Mouse (Mus musculus) lung, postnatal 36 days (tissue): ENCODE data around the gene Cfdp1.

Experiments used
- DNase-seq: peaks from one replicate; pipeline ENCODE4 v3.0.0; 2022; ENCODE audit warnings: mixed read lengths

Cfdp1 gene

DNA sequence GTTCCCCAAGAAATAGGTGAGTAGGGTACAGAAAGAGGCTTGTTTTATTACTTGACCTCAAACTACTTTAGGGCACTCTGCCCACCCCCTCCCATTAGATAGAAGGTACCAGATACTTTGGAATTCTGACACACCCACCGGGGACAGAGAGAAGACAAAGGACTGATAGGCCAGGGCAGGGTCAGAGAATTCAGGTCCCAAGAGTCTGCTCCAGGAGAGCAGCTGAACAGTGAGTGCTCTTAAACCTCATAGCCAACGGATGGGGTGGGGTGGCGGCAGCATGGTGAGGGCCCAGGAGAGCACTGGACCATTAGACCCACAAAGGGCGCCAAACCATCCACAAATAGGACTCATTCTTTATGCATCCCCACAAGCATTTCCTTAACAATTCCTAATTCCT lies 88.5 kb downstream of the Cfdp1 start:
- no peak for DNase-seq

DNA sequence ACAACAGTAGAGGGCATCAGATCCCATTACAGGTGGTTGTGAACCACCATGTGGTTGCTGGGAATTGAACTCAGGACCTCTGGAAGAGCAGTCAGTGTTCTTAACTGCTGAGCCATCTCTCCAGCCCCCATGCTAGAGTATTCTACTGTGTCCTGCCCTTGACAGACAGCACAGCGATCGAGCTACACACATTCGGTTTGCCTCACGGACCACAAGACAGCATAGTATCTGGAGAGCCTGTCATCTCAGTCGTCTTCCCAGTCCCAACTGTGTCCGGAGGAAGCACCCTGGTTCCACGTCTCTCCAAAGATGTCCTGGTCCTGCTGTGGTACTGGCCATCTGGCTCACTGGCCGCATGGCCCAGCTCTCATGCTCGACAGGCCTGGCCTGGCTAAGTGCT lies 89.0 kb downstream of the Cfdp1 start:
- DNase-seq: no peak

DNA sequence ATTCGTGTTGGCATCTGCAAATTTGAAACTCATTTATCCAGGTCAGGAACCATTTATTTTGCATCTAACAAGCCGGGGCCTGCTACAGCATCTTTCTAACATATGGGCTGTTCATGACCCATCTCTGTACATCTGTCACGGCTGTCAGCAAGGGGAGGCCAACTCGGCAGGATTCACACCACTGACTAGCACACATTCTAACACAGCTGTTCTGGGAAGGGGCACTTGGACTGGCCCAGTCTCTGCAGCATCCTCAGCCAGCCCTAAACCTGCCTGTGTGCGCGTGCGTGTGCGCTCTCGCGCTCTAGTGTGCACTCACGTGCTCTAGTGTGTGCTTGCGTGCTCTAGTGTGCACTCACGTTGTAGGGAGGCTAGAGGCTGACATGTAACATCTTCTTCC lies 93.4 kb downstream of the Cfdp1 start:
- DNase-seq: no peak

DNA sequence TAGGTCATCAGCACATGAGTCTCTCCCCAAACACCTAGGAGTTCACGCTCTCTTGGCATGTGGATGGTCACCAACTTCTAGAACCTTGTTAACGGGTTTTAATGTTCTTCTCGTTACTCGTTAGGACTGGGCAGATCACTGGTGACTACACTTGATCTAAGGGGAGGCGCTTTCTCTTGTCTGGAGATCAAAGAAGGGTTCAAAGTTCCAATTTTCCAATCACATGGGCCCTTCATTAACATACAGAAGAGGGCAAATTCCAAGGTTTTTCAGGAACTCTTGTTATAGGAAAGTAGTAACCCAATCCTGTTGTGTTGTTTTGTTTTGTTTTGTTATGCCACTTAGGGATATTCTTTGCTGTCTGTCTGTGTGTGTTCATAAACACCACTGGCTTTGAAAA lies 95.3 kb downstream of the Cfdp1 start:
- no peak for DNase-seq

DNA sequence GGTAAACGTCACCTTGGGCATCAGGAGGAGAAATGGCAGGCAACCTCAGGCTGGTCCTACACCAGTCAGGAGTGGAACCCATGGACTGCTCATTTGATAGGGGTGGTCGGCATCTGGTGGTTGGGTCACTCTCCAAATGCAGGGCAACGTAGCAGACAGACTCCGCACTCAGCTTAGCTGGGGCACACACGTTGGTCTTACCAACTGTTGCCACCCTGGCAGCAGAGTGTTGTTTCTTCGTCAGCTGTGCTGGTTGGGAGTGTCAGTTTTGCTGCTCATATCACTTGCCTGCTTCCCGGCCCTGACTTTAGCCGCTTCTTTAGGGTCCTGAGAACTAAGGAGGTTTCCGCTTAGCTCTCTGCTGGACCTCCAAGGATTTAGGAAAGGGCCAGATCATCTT lies 96.5 kb downstream of the Cfdp1 start:
- no peak for DNase-seq

DNA sequence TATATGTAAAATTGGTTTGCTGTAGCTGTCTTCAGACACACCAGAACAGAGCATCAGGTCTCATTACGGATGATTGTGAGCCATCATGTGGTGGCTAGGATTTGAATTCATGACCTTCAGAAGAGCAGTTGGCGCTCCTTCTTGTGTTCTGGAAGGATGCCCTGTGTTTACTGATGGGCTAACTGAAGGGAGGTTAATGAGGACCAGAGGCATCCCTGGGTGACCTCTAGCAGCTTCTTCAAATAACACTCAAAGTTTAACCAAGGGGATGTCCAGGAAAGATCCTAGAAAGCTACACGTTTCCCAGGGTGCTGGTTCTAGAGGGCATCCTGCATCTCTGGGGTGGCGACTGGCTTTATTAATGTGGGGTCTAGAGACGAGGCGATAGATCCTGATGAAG lies 99.4 kb downstream of the Cfdp1 start:
- DNase-seq: no peak

DNA sequence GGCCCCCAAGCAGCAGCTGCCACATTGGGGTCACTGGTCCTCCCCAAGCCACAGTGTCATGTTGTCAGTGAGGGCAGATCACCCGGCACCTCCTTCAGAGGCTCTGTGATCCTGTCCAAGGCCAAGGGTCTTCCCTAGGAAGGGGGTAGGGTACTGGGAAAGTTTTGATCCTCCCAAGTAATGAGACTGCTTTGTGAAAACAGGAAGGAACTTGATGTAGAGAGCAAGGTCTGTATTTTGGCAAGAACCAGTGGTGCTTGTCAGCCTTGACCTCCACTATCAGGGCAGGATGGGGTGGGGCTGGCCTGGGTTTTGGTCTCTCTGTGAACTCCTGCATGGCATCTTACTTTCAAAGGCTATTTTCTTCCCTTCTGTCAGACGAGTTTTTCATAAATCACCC lies 100.0 kb downstream of the Cfdp1 start:
- DNase-seq: no peak

DNA sequence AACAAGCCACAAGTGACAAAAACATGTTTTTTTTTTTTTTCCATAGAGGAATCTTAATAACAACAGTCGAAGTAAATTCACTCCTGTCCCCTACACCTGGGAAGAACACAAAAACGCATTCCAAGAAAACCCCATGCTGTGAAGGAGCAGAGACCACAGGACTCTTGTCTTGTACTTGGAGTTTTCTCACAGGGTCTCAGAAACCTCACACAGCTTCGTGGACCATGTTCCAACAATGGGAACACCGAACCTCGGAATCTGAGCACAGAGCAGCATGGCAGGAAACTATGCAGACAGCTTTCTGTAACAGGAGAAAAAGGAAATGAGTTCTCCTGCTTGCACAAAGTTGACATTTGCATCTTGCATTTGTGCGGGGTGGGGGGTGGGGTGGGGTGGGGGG lies 105.3 kb downstream of the Cfdp1 start:
- DNase-seq: no peak

DNA sequence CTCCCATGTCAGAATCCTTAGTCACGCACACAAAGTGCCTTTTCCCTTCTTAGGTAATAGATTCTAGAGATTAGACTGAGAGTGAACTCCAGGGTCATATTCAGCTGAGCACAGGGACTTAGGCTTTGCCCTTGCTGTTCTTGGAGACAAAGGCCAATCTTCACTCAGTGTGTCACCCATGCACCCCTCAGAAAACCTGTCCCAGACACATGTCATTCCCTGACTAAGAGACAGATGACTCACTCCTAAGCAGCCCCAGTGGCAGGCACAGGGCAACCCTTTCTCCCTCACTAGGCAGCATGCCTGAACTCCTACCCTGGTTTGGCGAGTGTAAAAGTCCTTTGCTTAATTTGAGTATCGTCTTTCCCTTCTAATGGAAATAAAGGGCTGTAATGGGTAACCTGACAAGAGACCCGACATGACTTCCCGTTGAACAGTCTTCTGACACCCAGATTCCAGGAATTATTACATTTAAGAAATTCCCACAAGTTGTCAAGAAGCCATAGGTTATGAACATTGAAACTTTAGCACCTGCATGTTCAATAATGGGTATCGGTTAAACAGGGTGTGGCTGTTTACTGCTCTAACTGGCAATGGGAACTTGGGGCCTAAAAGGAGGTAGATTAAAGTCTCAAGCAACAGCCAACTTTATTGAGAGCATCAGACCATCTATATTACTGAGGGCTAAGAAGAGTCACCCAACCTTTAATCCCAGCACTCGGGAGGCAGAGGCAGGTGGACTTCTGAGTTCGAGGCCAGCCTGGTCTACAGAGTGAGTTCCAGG lies 106.0 kb downstream of the Cfdp1 start:
- DNase-seq: no peak

DNA sequence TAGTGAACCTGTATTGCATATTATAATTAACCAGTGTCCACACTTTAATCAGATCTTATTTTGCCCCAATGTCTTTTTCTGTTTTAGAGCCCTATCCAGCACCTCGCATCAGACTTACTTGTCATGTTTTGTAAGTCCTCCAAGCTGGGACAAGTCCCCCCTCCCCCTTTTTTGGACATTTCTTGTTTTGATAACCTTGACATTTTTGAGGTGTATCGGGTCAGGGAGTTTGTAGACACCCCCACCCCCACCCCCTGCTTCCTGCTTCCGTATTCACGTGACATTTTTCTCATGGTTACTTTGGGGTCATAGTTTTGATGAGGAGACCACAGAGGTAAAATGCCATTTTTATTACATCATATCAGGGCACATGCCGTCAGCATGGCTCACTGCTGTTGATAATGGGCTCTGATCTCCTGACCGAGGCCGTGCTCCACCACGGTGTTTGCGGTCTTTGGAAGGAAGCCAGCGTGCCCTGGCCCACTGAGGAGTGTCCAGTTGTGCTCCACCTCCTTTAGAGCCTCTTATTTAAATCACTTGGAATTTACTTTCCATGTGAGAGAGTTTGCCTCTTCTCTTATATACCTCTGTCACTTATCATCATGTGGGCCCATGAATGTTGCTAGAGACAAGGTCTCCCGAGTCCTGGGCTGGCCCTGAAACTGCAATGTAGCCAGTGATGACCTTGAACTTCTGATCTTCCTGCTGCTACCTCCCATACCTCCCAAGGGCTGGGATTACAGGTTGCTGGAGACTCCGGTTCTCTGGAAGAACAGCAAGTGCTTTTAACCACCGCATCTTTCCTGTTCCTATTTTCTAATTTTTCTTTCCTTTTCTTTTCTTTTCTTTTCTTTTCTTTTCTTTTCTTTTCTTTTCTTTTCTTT lies 107.3 kb downstream of the Cfdp1 start:
- DNase-seq: no peak

DNA sequence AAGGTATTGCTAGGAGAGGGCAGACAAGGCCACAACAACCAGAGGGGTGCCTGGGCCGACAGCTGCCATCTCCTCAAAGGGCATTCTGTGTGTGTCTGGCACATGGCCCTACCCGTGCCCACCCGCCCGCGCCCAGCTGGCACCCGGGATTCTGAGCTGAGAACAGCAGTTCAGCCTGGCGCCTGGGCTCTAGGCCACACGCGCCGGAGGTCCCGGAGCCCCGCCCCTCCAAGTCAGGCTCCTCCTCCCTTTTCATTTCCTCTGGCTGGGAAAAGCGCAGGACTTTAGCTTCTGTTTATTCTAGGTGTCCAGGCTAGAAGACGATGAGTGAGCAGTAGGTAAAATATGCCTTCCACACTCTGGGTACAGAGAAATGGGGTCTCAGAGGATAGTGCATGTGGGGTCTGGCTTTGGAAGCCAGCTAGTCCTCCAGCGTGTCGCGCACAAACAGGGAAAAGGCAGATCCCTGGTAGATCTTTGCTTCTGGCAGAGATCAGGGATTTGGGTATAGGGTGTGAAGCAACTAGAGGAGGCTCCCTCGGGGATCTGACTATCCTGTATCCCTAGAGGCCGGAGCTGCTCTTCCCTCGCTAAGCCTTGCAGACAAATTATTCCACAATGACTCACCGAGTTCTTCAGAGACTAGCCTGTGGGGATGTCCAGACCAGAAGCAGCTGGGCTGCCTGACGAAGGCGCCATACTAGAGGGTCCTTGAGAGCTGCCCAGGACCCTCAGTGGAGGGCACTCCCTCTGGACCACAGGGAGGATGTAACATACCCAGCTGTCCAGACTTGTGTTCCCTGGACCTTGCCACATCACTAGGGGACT lies 108.3 kb downstream of the Cfdp1 start:
- DNase-seq: peak; percentile 90

DNA sequence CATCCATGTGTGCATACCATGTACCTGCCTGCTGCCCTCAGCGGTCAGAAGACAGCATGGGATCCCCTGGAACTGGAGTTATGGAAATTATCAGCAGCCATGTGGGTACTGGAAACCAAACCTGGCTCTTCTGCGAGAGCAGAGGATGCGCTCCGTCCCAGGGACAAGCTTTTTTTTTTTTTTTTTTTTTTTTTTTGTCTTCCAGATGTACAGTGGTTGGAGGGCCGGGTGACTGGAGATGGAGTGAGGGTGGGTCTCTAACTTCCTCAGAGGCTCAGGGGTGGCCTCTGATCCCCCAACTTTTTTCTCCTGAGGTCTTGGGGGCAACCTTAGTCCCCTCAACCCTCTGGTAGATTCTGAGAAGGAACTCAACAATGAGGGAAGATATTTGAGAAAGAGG lies 109.0 kb downstream of the Cfdp1 start:
- no peak for DNase-seq

DNA sequence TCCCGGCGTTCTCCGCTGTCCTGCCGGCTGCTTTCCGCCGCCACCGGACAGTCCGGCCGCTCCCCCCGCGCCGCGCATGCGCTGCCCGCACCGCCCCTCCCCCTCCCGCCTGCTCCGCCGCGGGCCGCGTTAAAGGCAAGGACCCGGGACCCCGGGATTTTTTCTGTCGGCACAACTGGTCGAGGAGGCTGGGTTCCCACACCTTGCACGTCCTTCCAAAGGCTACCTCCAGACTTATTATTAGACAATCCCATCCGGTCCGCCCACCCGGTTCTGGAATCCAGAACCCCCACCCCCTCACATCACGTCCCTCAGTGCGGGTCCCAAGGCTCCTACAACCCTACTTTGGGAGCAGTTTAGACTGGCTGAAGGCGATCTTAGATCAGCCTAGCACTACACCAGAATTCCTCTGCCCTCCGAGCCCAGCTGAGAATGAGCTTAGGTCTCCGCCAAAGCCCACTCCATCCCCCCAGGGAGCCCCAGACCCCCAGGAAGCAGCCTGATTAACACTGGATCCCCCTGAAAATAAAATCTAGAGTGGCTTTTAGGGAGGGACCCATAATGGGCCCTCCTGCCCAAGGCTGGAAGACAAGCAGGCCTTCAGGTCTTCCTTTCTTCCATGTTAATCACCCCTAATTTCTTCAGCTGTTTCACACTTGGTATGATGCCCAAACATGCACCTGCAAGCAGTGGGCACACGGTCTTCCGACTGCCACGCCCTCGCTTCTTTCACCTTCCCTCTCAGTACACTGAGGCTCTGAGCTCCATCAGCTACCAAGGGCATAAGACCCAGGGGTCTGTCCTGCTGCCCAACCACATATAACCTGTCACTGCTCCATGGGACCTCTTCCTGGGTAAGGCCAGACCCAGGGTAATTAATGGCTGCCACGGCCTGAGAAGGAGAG lies 110.0 kb downstream of the Cfdp1 start, which contains the start of gene Bcar1:
Gene Bcar1 (minus strand): TSS at position 18 of the 905 bp plus-strand sequence.
- DNase-seq: peak; percentile 77

DNA sequence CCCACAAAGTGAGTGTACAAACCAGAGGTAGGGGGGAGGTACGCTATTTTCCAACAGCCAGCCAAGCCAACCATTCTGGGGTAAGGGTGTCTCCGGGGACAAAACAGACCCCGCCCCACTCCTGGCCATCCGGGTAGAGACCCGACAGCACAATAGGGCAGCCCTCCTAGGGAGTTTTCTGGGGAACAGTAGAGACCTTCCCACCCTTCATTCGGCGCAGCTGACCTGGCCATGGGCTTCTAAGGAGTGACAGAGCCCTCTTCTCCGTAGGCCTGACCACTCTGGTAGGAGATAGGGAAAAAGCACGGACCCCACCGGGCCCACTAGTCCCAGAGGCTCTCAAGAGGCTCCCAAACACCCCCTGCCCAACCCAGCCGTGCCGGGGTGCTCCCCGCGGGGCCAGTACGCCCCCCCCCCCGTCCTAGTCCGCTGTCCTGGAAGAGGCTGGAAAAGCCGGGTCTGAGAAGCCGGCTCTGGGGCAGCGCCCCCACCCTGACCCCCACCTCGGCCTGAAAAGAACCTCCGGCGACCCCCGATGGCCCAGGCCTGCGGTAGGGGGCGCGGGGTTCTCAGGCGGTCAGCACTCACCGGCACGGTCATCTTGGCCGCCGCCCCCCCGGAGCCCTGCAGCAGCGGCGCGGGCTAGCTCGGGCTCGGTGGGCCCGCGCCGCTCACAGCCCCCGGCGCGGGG lies 110.8 kb downstream of the Cfdp1 start:
- no peak for DNase-seq

DNA sequence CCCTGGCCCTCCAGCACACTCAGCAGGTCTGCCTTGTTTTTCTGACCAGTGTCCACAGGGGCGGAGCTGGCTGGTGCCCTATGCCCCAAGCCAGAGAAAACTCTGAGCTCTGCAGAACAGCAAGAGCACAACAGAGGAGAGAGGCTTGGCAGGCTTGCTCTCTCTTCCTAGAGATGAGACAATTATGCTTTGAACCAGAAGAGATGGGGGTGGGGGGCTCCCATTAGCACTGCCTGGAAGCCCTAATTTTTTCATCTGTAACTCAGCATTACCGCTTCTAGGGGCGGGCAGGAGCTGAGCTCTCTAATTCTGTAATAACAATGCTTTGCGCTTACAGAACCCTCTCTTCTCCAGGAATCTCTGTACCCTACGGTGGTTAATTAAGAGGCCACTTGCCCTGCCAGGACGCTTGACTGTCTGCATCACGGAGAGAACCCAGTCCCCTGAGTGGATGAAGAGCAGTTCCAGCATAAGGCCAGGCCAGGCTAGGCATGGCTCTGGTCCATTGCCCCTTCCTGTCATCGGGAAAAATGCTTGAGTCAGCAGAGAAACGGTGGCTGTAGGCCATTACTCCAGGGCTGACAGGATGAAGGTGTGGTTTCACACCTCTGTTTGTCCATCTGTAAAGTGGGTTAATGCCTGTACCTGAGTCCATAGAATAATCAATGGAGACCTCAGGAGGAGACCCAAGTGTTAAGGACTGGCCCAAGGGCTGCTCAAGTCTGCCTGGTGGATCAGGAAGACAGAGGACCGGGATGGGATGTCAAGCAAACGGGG lies 111.6 kb downstream of the Cfdp1 start:
- DNase-seq: peak; percentile 50

DNA sequence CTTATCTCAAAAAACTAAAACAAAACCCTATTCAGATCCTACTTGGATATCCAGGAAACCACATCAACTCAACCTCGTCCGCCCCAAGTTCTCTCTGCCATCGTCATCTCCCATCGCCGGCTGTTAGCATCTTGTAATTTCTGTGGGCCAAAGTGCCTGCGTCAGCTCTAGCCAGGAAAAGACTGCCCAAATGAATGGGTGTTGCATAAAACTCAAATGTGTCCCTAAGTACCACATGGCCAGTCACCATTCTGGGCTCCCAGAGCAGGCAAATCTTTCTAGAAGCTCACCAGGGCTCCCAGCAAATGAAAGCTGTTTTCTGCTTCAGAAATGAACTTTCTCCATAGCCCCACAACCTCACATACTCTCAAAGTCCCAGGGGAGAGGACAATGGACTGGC lies 112.5 kb downstream of the Cfdp1 start:
- DNase-seq: no peak

DNA sequence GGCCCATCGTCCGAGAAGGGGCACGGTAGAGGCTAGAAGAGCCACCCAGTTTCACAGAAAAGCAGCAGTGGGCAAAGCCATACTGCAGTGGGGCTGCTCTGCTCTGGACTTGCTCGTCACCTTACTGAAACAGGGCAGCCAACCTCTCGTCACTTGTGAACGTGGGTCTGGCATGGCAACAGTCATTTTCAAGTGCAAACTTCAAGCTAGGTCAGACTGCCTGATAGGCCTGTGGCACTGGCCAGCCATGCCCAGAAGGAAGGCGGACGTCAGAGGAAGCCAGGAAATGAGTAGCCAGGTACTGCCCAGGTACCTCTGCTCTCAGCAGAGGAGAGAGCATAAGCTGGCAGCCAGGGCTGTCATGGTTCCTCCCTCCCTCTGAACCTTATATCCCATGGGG lies 113.1 kb downstream of the Cfdp1 start:
- DNase-seq: peak; percentile 55

DNA sequence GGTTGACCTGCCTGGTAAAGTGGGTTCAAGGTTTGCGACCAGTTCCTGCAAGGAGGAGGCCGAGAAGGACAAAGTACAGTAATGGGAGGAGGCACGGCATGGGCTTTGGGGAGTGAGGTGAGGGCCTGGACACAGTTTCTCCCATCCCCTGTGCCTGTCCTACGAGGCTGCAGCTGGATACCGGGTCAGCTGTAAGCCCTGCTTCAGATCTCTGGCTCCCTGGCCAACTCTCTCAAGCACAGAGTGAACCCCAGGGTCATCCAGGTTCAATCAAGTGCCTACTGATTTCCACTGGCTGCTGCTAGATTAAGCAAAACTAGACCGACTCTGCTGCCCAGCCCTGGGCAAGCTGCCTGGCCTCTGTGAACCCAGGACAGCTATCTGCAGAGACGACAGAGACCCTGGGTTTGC lies 113.8 kb downstream of the Cfdp1 start:
- no peak for DNase-seq

DNA sequence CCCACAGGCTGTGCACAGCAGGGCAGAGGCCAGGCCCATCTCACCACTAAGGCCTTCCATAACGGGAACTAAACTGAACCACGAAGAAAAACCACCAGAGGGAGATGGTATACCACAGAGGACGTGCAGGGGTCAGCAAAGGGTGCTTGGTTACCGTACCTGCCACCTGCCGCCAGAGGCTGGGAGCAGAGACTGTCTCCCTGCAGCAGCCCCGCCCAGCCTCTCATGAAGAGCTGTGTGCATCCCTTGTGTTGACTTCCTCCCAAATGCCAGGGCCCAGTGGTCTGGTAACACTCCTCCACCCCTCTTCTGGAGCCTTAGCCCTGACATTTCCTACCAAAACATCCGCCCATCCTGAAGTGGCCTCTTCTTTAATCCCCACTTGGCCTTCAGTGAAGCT lies 114.5 kb downstream of the Cfdp1 start:
- peak; percentile 54 for DNase-seq

DNA sequence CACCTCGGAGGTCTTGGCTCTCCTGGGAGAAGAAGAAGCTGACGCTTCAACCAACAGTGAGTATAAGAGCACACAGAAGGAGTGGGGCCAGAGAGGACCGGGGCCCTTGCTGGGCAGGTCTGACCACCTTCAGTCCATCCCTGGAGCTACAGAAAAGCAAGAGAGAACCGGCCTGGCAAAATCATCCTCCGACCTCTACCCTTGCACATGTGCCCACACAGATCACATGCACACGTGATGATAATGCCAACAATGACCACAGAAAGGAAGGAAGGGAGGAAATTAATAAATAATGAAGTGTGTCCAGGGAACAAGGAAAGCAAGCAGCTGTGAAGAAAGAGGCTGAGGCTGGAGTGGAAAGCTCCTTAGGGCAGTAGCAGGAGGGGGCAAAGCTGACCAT lies 115.2 kb downstream of the Cfdp1 start:
- DNase-seq: no peak

DNA sequence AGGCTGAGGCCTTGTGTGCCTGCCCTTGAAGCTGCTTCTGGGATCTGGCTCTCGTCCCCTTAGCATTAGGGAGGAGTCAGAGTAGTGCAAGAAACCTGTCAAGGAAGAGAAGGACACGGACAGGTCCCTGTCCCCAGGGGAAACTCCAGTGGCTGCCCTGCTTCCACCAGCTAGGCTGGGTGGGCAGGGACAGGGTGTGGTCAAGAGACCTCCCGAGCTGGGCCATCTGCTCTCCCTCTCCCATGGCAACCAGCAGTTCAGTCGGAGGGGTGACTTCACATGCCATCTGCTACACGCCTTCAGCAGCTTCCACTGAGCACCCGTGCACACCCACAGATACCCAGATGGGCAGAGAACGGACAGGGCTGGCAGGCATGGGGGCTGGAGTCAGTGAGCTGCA lies 117.8 kb downstream of the Cfdp1 start:
- DNase-seq: no peak
